Mouse (Mus musculus) limb, embryonic 11.5 days (tissue): ENCODE results near the gene Micu2. TPM values are rescaled to one million over a fixed set of nuclear protein-coding genes. Genes with fewer than 3 reads are reported as not detected.

Experiments
- ATAC-seq: fragments of 200-750 bp; cut with Nextera tagmentation; 2 replicates; pipeline ENCODE4 v1.8.0; 2017; ENCODE audit warnings: low read depth; ENCODE audit not compliant: insufficient number of reproducible peaks, low FRiP score, low TSS enrichment
- DNase-seq: peaks from one replicate; pipeline ENCODE4 v3.0.0-alpha.2; 2015; ENCODE audit warnings: low spot score
- H3K27ac ChIP-seq: fragments of 300-500 bp; sonication (generic); replicated peaks from 2 replicates; pipeline ENCODE4 v1.5.1; 2014; ENCODE audit warnings: low read depth, mild to moderate bottlenecking, low read length
- H3K27me3 ChIP-seq: fragments of 300-500 bp; sonication (generic); 2 replicates; pipeline ENCODE4 v1.6.1; 2014; ENCODE audit warnings: mild to moderate bottlenecking, low read length, mixed read lengths; ENCODE audit not compliant: control insufficient read depth, insufficient read depth
- H3K36me3 ChIP-seq: fragments of 300-500 bp; sonication (generic); 2 replicates; pipeline ENCODE4 v1.6.1; 2014; ENCODE audit warnings: mild to moderate bottlenecking, low read length, moderate library complexity, mixed read lengths; ENCODE audit not compliant: control insufficient read depth, insufficient read depth
- H3K4me1 ChIP-seq: fragments of 300-500 bp; sonication (generic); 2 replicates; pipeline ENCODE4 v1.6.1; 2014; ENCODE audit warnings: low read length, mixed read lengths; ENCODE audit not compliant: control insufficient read depth, insufficient read depth
- H3K4me2 ChIP-seq: fragments of 300-500 bp; sonication (generic); 2 replicates; pipeline ENCODE4 v1.6.1; 2014; ENCODE audit warnings: low read depth, mild to moderate bottlenecking, moderate library complexity; ENCODE audit not compliant: severe bottlenecking
- H3K4me3 ChIP-seq: fragments of 300-500 bp; sonication (generic); 2 replicates; pipeline ENCODE4 v1.5.1; 2014; ENCODE audit warnings: low read depth, low read length
- H3K9ac ChIP-seq: fragments of 300-500 bp; sonication (generic); 2 replicates; pipeline ENCODE4 v1.6.1; 2014; ENCODE audit warnings: mild to moderate bottlenecking, low read length
- H3K9me3 ChIP-seq: fragments of 300-500 bp; sonication (generic); 2 replicates; pipeline ENCODE4 v1.6.1; 2016; ENCODE audit warnings: low read length; ENCODE audit not compliant: control insufficient read depth
- WGBS: fragments of 180-500 bp; shearing (Covaris S2); extraction: QIAGEN DNeasy Blood & Tissue Kit; methylation state at CpG from one replicate; pipeline ENCODE4 v1.1.7; 2014; 5-methylcytosine and 5-hydroxymethylcytosine counted together
- polyA plus RNA-seq: library from polyadenylated mRNA; unstranded; fragments of >200 nt; fragmentation: Nextera tagmentation; extraction: Ambion mirVana; gene quantifications from 2 replicates; pipeline ENCODE4 v1.2.1, GENCODE M21; 2014

Micu2 gene
- polyA plus RNA-seq, result 53.8 and 59.8 TPM in 2 replicates

- no peaks in the 10 kb centered on the region for H3K9me3 ChIP-seq
- peak; percentile 90 for DNase-seq
- no peaks in the 10 kb centered on the region for H3K4me1 ChIP-seq
- peak within 1 kb of the TSS; percentile 62 for H3K4me2 ChIP-seq
- 0 out of 2 replicates have a peak within 1 kb of the TSS, but pooled peaks have one; percentile 60 for H3K27ac ChIP-seq
- peak within 1 kb of the TSS; percentile 93 for H3K9ac ChIP-seq
- no peaks in the 10 kb centered on the region for H3K27me3 ChIP-seq
- ATAC-seq, result peak; percentile 95
- WGBS, result 3% methylated on average over 67 of the region's 76 CpGs
- H3K36me3 ChIP-seq, result no peaks in the 10 kb centered on the region
- peak within 1 kb of the TSS; percentile 80 for H3K4me3 ChIP-seq
These were observed at the start of gene Micu2 for GRCm38 (mm10) chr14:57998526-57999401. TSS of gene Micu2 (minus strand) at chr14:57999262.

- no peak overlapping the region for H3K27ac ChIP-seq
- ATAC-seq (no peak), DNase-seq (no peak)
- H3K4me3 ChIP-seq, result no peak overlapping the region
- no peaks in the 10 kb centered on the region for H3K9me3 ChIP-seq
- no peaks in the 10 kb centered on the region for H3K4me1 ChIP-seq
- no peak overlapping the region for H3K9ac ChIP-seq
- H3K36me3 ChIP-seq, result no peaks in the 10 kb centered on the region
- no peaks in the 10 kb centered on the region for H3K27me3 ChIP-seq
- no peak overlapping the region for H3K4me2 ChIP-seq
- 79% methylated on average over 4 of the region's 4 CpGs for WGBS
These were observed 47.7 kb upstream of the Micu2 start for GRCm38 (mm10) chr14:58046639-58047284.

DNA sequence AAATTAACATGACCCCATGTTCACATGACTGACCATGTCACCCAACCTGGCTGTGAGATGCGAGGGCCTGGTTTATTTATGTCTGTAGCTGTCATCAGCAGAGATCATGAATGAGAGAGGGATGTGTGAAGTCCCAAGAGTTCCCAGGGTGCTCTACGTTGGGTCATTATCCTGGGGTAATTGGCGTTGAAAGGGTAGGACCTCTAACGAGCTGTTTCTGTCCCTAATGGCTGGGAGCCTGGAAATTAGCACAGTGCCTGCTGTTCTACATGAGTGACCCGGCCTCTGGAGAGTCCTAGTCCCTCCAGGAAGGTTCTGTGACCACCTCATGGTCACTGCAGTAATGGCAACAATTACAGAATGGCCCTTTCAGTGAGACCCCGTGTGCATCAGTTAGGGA is 37.1 kb upstream of the Micu2 start:
- no peaks in the 10 kb centered on the region for H3K27me3 ChIP-seq
- no peak overlapping the region for H3K27ac ChIP-seq
- no peak overlapping the region for H3K4me3 ChIP-seq
- no peak overlapping the region for H3K4me2 ChIP-seq
- ATAC-seq (no peak), DNase-seq (no peak)
- 11% methylated on average over 6 of the region's 6 CpGs for WGBS
- H3K36me3 ChIP-seq, result no peaks in the 10 kb centered on the region
- H3K4me1 ChIP-seq, result 0 out of 2 replicates have a peak, but pooled peaks cover 4% of the 10 kb centered on the region
- no peaks in the 10 kb centered on the region for H3K9me3 ChIP-seq
- H3K9ac ChIP-seq, result no peak overlapping the region

GRCm38 (mm10) chr14:58034567-58034966 is 35.5 kb upstream of the Micu2 start:
- 11% methylated on average over 8 of the region's 8 CpGs for WGBS
- H3K9ac ChIP-seq, result no peak overlapping the region
- H3K27ac ChIP-seq, result no peak overlapping the region
- no peaks in the 10 kb centered on the region for H3K27me3 ChIP-seq
- no peak overlapping the region for H3K4me3 ChIP-seq
- no peak for ATAC-seq
- H3K4me1 ChIP-seq, result 0 out of 2 replicates have a peak, but pooled peaks cover 4% of the 10 kb centered on the region
- H3K9me3 ChIP-seq, result no peaks in the 10 kb centered on the region
- no peaks in the 10 kb centered on the region for H3K36me3 ChIP-seq
- peak; percentile 77 for DNase-seq
- no peak overlapping the region for H3K4me2 ChIP-seq

DNA sequence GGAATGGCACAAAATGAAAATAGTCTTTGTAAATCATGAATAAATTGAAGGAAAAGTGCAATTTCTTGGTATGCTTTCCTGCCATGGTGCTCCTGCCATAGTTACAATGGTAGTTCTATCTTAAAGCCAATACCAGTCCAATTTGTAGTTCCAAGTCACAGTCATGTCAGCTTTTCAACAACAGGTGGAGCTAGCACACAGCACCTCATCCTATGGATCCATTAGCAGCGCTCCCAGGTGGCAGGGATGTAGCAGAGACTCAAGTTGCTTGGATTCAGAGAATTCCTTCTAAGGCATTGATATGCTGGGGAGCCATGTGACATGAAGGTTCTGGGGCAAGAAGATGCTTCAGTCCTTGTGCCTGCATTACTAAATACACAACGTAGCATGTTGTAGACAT is 19.8 kb upstream of the Micu2 start:
- H3K27ac ChIP-seq, result no peak overlapping the region
- no peaks in the 10 kb centered on the region for H3K9me3 ChIP-seq
- H3K4me3 ChIP-seq, result no peak overlapping the region
- ATAC-seq, result no peak
- H3K9ac ChIP-seq, result no peak overlapping the region
- 46% methylated on average over 2 of the region's 2 CpGs for WGBS
- peak; percentile 53 for DNase-seq
- H3K4me2 ChIP-seq, result no peak overlapping the region
- no peaks in the 10 kb centered on the region for H3K4me1 ChIP-seq
- no peaks in the 10 kb centered on the region for H3K27me3 ChIP-seq
- H3K36me3 ChIP-seq, result no peaks in the 10 kb centered on the region

DNA sequence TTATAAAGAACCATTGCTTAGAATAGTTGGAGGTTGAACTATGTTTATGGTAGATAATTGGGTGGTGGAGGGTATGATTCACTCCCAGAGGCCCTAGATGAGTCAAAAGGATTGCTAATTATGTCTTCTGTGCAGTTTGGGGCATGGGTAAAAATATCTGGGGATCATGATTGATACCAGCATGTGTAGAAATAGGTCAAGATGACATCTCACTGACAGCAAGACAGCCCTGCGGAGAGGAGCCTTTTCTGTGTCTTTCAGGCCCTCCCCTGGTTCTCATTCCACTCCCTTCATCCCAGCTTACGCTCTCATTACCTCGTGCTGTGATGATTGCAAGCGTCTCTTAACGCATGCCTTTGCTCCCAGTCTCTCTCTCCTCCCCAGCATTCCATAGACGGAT is 4.8 kb upstream of the Micu2 start:
- no peak overlapping the region for H3K4me3 ChIP-seq
- no peak overlapping the region for H3K4me2 ChIP-seq
- no peaks in the 10 kb centered on the region for H3K27me3 ChIP-seq
- ATAC-seq (no peak), DNase-seq (no peak)
- H3K9ac ChIP-seq, result no peak overlapping the region
- H3K4me1 ChIP-seq, result no peaks in the 10 kb centered on the region
- H3K27ac ChIP-seq, result no peak overlapping the region
- 73% methylated on average over 6 of the region's 6 CpGs for WGBS
- no peaks in the 10 kb centered on the region for H3K9me3 ChIP-seq
- no peaks in the 10 kb centered on the region for H3K36me3 ChIP-seq

DNA sequence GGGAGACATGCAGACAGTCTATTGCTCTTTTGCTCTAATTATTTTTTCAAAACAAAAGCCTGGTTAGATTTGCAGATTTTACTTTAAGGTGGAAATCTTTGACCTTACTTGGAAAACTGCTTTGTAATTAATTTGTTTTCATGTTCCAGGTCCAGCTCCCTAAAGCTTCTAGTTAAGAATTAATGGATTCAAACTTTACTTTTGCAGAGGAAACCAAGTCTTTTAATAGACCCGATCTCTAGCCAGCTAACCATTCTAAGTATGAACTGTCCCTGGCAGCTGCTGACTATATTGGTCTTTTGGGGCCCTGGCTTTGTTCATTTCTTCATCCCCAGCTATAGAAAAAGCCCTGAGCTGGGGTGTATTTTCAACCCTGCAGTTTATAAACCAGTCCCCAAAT is 3.1 kb upstream of the Micu2 start:
- Histone ChIP-seq H3K36me3 (no peaks in the 10 kb centered on the region), H3K27me3 (no peaks in the 10 kb centered on the region), H3K27ac (no peak overlapping the region), H3K4me3 (no peak overlapping the region), H3K4me2 (no peak overlapping the region), H3K9ac (no peak overlapping the region), H3K4me1 (no peaks in the 10 kb centered on the region), H3K9me3 (no peaks in the 10 kb centered on the region)
- no peak for ATAC-seq
- 77% methylated on average over 1 of the region's 1 CpGs for WGBS
- no peak for DNase-seq

DNA sequence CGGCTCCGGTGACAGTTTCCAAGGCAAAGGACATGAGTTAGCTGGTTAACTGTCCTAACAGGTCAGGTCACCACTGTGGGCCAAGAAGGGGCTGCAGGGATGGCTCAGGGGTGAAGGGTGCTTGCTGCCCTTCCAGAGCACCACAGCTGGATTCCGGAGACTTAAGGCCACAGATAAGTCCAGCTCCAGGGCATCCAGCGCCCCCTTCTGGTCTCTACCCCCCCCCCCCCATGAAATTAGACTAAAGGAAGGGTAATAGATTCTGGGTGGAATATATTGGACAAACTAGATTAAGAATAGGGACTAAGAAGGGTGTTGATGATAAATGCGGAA is 306 bp upstream of the Micu2 start:
- H3K36me3 ChIP-seq, result no peaks in the 10 kb centered on the region
- 31% methylated on average over 5 of the region's 5 CpGs for WGBS
- H3K9me3 ChIP-seq, result no peaks in the 10 kb centered on the region
- peak overlapping the region; percentile 93 for H3K9ac ChIP-seq
- DNase-seq (no peak), ATAC-seq (no peak)
- H3K4me2 ChIP-seq, result peak overlapping the region; percentile 62
- no peaks in the 10 kb centered on the region for H3K4me1 ChIP-seq
- no peaks in the 10 kb centered on the region for H3K27me3 ChIP-seq
- H3K27ac ChIP-seq, result no peak overlapping the region
- peak overlapping the region; percentile 80 for H3K4me3 ChIP-seq
